Mouse (Mus musculus): ENCODE measurements around the gene Hfe2. TPM values are rescaled to one million over a fixed set of nuclear protein-coding genes. Genes with fewer than 3 reads are reported as not detected.
"Not testable (repeated sequence)": the region's sequence is repeated elsewhere in the genome, so short reads cannot be mapped to it uniquely, and the experiment has no call there.

Hfe2 gene
- polyA plus RNA-seq (2015; fragmentation: Nextera tagmentation; extraction: Ambion mirVana) = 1.3 and 1.7 TPM in 2 replicates

GRCm38 (mm10) chr3:96524914-96525313 lies at the start of gene Hfe2:
Hfe2 (plus strand) TSS chr3:96525172.
- no peak for ATAC-seq (ENCODE audit: low read depth)
- H3K9ac ChIP-seq = no peak within 1 kb of the TSS
- H3K36me3 ChIP-seq = no peaks in the 10 kb centered on the region
- 47% methylated on average over 4 of the region's 4 CpGs for whole genome bisulfite sequencing (ENCODE audit: insufficient replicate concordance)
- peaks cover 10% of the 10 kb centered on the region; the same call in 1 of the 2 replicates for H3K4me1 ChIP-seq (replicated peaks)
- no peak within 1 kb of the TSS for H3K27ac ChIP-seq
- DNase-seq = no peak
- no peaks in the 10 kb centered on the region for H3K9me3 ChIP-seq (replicated peaks)
- H3K27me3 ChIP-seq = peaks cover 58% of the 10 kb centered on the region
- H3K4me3 ChIP-seq (replicated peaks) = no peak within 1 kb of the TSS
- peak within 1 kb of the TSS; percentile 7; the same call in 1 of the 2 replicates for H3K4me2 ChIP-seq

GRCm38 (mm10) chr3:96477084-96477483 lies 47.9 kb upstream of the Hfe2 start:
- WGBS (ENCODE audit: insufficient replicate concordance) = 31% methylated on average over 3 of the region's 3 CpGs
- H3K4me3 ChIP-seq (replicated peaks) = no peak overlapping the region
- peaks cover 64% of the 10 kb centered on the region for H3K27me3 ChIP-seq
- no peaks in the 10 kb centered on the region for H3K9me3 ChIP-seq (replicated peaks)
- ATAC-seq (ENCODE audit: low read depth) (no peak), DNase-seq (no peak)
- peaks cover 13% of the 10 kb centered on the region for H3K4me1 ChIP-seq (replicated peaks)
- no peak overlapping the region for H3K4me2 ChIP-seq
- H3K27ac ChIP-seq = no peak overlapping the region
- no peaks in the 10 kb centered on the region for H3K36me3 ChIP-seq
- H3K9ac ChIP-seq = no peak overlapping the region

GRCm38 (mm10) chr3:96477558-96477957 lies 47.4 kb upstream of the Hfe2 start:
- no peak overlapping the region for H3K9ac ChIP-seq
- H3K27ac ChIP-seq = no peak overlapping the region
- peaks cover 13% of the 10 kb centered on the region for H3K4me1 ChIP-seq (replicated peaks)
- DNase-seq (no peak), ATAC-seq (ENCODE audit: low read depth) (no peak)
- H3K4me3 ChIP-seq (replicated peaks) = no peak overlapping the region
- H3K9me3 ChIP-seq (replicated peaks) = no peaks in the 10 kb centered on the region
- peaks cover 60% of the 10 kb centered on the region for H3K27me3 ChIP-seq
- 70% methylated on average over 6 of the region's 6 CpGs for WGBS (ENCODE audit: insufficient replicate concordance)
- H3K4me2 ChIP-seq = no peak overlapping the region
- H3K36me3 ChIP-seq = no peaks in the 10 kb centered on the region

- Histone ChIP-seq H3K9me3 (replicated peaks) (no peaks in the 10 kb centered on the region), H3K27ac (no peak overlapping the region), H3K4me2 (no peak overlapping the region), H3K4me3 (replicated peaks) (no peak overlapping the region), H3K9ac (no peak overlapping the region), H3K36me3 (no peaks in the 10 kb centered on the region), H3K4me1 (replicated peaks) (peaks cover 15% of the 10 kb centered on the region), H3K27me3 (peaks cover 43% of the 10 kb centered on the region)
- ATAC-seq (ENCODE audit: low read depth) = peak; percentile 90
- 18% methylated on average over 3 of the region's 3 CpGs for WGBS (ENCODE audit: insufficient replicate concordance)
- no peak for DNase-seq
Observed at GRCm38 (mm10) chr3:96479249-96479648, 45.7 kb upstream of the Hfe2 start.

GRCm38 (mm10) chr3:96480684-96481270 lies 44.2 kb upstream of the Hfe2 start:
- Histone ChIP-seq H3K4me2 (no peak overlapping the region), H3K4me3 (replicated peaks) (no peak overlapping the region), H3K9me3 (replicated peaks) (no peaks in the 10 kb centered on the region), H3K27me3 (peaks cover 31% of the 10 kb centered on the region), H3K4me1 (replicated peaks) (peaks cover 22% of the 10 kb centered on the region), H3K27ac (no peak overlapping the region), H3K9ac (no peak overlapping the region), H3K36me3 (no peaks in the 10 kb centered on the region)
- no peak for ATAC-seq (ENCODE audit: low read depth)
- DNase-seq = no peak
- 68% methylated on average over 4 of the region's 4 CpGs for WGBS (ENCODE audit: insufficient replicate concordance)

- H3K27me3 ChIP-seq = peaks cover 22% of the 10 kb centered on the region
- H3K9me3 ChIP-seq (replicated peaks) = no peaks in the 10 kb centered on the region
- no peak overlapping the region; the same call in 1 of the 2 replicates for H3K9ac ChIP-seq
- H3K4me1 ChIP-seq (replicated peaks) = peaks cover 20% of the 10 kb centered on the region
- no peak for DNase-seq
- 65% methylated on average over 3 of the region's 3 CpGs for WGBS (ENCODE audit: insufficient replicate concordance)
- H3K27ac ChIP-seq = no peak overlapping the region
- no peak overlapping the region for H3K4me2 ChIP-seq
- no peak for ATAC-seq (ENCODE audit: low read depth)
- no peak overlapping the region for H3K4me3 ChIP-seq (replicated peaks)
- no peaks in the 10 kb centered on the region for H3K36me3 ChIP-seq
Observed at GRCm38 (mm10) chr3:96481856-96482255, 43.1 kb upstream of the Hfe2 start.

GRCm38 (mm10) chr3:96482451-96482850 lies 42.5 kb upstream of the Hfe2 start:
- peaks cover 22% of the 10 kb centered on the region for H3K4me1 ChIP-seq (replicated peaks)
- no peak overlapping the region for H3K9ac ChIP-seq
- DNase-seq = no peak
- no peak overlapping the region for H3K4me2 ChIP-seq
- H3K36me3 ChIP-seq = no peaks in the 10 kb centered on the region
- H3K27me3 ChIP-seq = peaks cover 16% of the 10 kb centered on the region
- H3K27ac ChIP-seq = no peak overlapping the region
- no peak overlapping the region for H3K4me3 ChIP-seq (replicated peaks)
- no peaks in the 10 kb centered on the region for H3K9me3 ChIP-seq (replicated peaks)
- 74% methylated on average over 13 of the region's 13 CpGs for WGBS (ENCODE audit: insufficient replicate concordance)
- no peak for ATAC-seq (ENCODE audit: low read depth)

- whole genome bisulfite sequencing (ENCODE audit: insufficient replicate concordance) = 43% methylated on average over 7 of the region's 7 CpGs
- H3K9ac ChIP-seq; H3K36me3 ChIP-seq; H3K4me3 ChIP-seq (replicated peaks); H3K4me2 ChIP-seq; ATAC-seq (ENCODE audit: low read depth); H3K9me3 ChIP-seq (replicated peaks); H3K27ac ChIP-seq; DNase-seq: not testable (repeated sequence)
- Histone ChIP-seq H3K4me1 (replicated peaks) (peaks cover 26% of the 10 kb centered on the region), H3K27me3 (peaks cover 11% of the 10 kb centered on the region; the same call in 1 of the 2 replicates)
Observed at GRCm38 (mm10) chr3:96483044-96483443, 41.9 kb upstream of the Hfe2 start.

GRCm38 (mm10) chr3:96483946-96484345 lies 41.0 kb upstream of the Hfe2 start:
- Histone ChIP-seq H3K9me3 (replicated peaks) (no peaks in the 10 kb centered on the region), H3K36me3 (no peaks in the 10 kb centered on the region), H3K27me3 (peaks cover 5% of the 10 kb centered on the region; the same call in 1 of the 2 replicates), H3K4me2 (0 out of 2 replicates have a peak overlapping the region, but pooled peaks have one; percentile 7), H3K27ac (no peak overlapping the region), H3K9ac (no peak overlapping the region; the same call in 1 of the 2 replicates), H3K4me3 (replicated peaks) (no peak overlapping the region), H3K4me1 (replicated peaks) (peaks cover 26% of the 10 kb centered on the region)
- ATAC-seq (ENCODE audit: low read depth) (no peak), DNase-seq (no peak)
- 83% methylated on average over 2 of the region's 2 CpGs for WGBS (ENCODE audit: insufficient replicate concordance)

- Histone ChIP-seq H3K4me2 (peak overlapping the region; percentile 29), H3K4me3 (replicated peaks) (peak overlapping the region; percentile 0; the same call in 1 of the 2 replicates), H3K9ac (peak overlapping the region; percentile 54), H3K27me3 (peaks cover 3% of the 10 kb centered on the region; the same call in 1 of the 2 replicates), H3K9me3 (replicated peaks) (no peaks in the 10 kb centered on the region), H3K27ac (peak overlapping the region; percentile 9; the same call in 1 of the 2 replicates), H3K36me3 (no peaks in the 10 kb centered on the region), H3K4me1 (replicated peaks) (peaks cover 26% of the 10 kb centered on the region)
- no peak for ATAC-seq (ENCODE audit: low read depth)
- 70% methylated on average over 4 of the region's 4 CpGs for whole genome bisulfite sequencing (ENCODE audit: insufficient replicate concordance)
- DNase-seq = no peak
Observed at GRCm38 (mm10) chr3:96484921-96485320, 40.1 kb upstream of the Hfe2 start.

- Histone ChIP-seq H3K9ac (peak overlapping the region; percentile 54), H3K4me3 (replicated peaks) (peak overlapping the region; percentile 0; the same call in 1 of the 2 replicates), H3K27ac (0 out of 2 replicates have a peak overlapping the region, but pooled peaks have one; percentile 2), H3K4me2 (peak overlapping the region; percentile 29), H3K4me1 (replicated peaks) (peaks cover 26% of the 10 kb centered on the region), H3K36me3 (no peaks in the 10 kb centered on the region), H3K27me3 (peaks cover 3% of the 10 kb centered on the region; the same call in 1 of the 2 replicates), H3K9me3 (replicated peaks) (no peaks in the 10 kb centered on the region)
- DNase-seq = no peak
- no peak for ATAC-seq (ENCODE audit: low read depth)
- WGBS (ENCODE audit: insufficient replicate concordance) = 82% methylated on average over 2 of the region's 2 CpGs
Observed at GRCm38 (mm10) chr3:96485361-96485760, 39.6 kb upstream of the Hfe2 start.

Measured in liver, embryonic 13.5 days (tissue).